Mouse (Mus musculus): ENCODE data around the gene Cdc34b. TPM values are rescaled to one million over a fixed set of nuclear protein-coding genes. Genes with fewer than 3 reads are reported as not detected.
"Not testable (repeated sequence)": the region's sequence is repeated elsewhere in the genome, so short reads cannot be mapped to it uniquely, and the experiment has no call there.

Cdc34b gene
- polyA plus RNA-seq (2015; fragmentation: Nextera tagmentation; extraction: Ambion mirVana), result 0.52 TPM in 1 of 2 replicates, not detected in the other

DNA sequence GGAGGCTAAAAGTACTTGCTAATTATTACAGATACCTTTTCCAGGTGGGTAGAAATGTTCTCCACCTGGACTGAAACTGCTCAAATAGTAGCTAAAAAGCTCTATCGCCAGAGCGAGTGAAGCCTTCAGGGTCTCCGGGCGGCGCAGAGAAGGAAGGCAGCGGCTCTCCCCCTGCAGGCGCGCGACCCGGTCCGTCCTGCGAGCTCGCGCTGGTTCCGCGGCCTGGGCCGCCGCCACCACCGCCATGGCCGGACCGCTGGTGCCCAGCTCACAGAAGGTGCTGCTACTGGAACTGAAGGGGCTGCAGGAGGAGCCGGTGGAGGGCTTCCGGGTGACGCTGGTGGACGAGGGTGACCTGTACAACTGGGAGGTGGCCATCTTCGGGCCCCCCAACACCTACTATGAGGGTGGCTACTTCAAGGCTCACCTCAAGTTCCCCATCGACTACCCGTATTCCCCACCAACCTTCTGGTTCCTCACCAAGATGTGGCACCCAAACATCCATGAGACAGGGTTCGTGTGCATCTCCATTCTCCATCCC is at the start of gene Cdc34b:
TSS of gene Cdc34b (plus strand) at position 51 of the 541 bp plus-strand sequence.
- no peak within 1 kb of the TSS for H3K9ac ChIP-seq
- no peak within 1 kb of the TSS for H3K4me3 ChIP-seq
- no peaks in the 10 kb centered on the region for H3K36me3 ChIP-seq
- no peaks in the 10 kb centered on the region for H3K4me1 ChIP-seq
- H3K27ac ChIP-seq, result no peak within 1 kb of the TSS
- H3K4me2 ChIP-seq, result no peak within 1 kb of the TSS
- H3K9me3 ChIP-seq, result no peaks in the 10 kb centered on the region
- 76% methylated on average over 29 of the region's 29 CpGs for WGBS
- no peaks in the 10 kb centered on the region for H3K27me3 ChIP-seq
- ATAC-seq (ENCODE audit: insufficient number of reproducible peaks, insufficient read depth, low FRiP score, low TSS enrichment, low read depth), result no peak

DNA sequence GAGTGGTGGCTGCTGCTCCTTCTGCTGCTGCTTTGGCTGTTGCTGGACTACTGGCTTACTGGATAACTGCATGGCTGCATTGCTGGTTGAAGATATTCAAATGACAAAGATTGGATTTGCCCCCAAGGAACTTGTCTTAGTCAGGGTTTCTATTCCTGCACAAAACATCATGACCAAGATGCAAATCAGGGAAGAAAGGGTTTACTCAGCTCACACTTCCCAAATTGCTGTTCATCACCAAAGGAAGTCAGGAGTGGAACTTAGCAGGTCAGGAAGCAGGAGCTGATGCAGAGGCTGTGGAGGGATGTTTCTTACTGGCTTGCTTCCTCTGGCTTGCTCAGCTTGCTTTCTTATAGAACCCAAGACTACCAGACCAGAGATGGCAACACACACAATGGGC is 49.1 kb upstream of the Cdc34b start:
- H3K4me2 ChIP-seq; H3K36me3 ChIP-seq; H3K9ac ChIP-seq; H3K9me3 ChIP-seq; H3K4me3 ChIP-seq; ATAC-seq (ENCODE audit: insufficient number of reproducible peaks, insufficient read depth, low FRiP score, low TSS enrichment, low read depth); H3K27ac ChIP-seq; H3K27me3 ChIP-seq; H3K4me1 ChIP-seq: not testable (repeated sequence)

DNA sequence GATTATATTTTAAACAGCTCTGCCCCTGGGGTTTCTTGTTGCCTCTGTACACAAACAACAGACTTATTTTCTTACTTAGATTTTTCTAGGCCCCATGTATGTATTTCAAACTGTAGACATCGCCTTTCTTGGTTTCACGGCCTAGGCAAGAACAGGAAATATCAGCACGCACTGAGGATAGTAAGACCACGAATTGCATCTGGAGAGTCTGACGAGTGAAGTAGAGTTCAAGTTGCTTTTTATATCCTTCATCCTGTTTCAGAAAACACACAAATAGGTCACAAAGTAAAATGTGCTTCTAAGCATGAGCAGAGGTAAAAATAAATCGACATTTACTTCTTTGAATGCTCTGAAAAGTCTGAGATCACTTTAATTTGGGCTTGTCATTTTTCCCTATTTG is 46.1 kb upstream of the Cdc34b start:
- H3K4me3 ChIP-seq, result no peak overlapping the region
- H3K27me3 ChIP-seq, result no peaks in the 10 kb centered on the region
- no peak overlapping the region for H3K9ac ChIP-seq
- WGBS, result 64% methylated on average over 6 of the region's 6 CpGs
- no peak overlapping the region for H3K4me2 ChIP-seq
- no peaks in the 10 kb centered on the region for H3K9me3 ChIP-seq
- peaks cover 6% of the 10 kb centered on the region; the same call in 1 of the 2 replicates for H3K4me1 ChIP-seq
- ATAC-seq (ENCODE audit: insufficient number of reproducible peaks, insufficient read depth, low FRiP score, low TSS enrichment, low read depth), result no peak
- no peak overlapping the region for H3K27ac ChIP-seq
- no peaks in the 10 kb centered on the region for H3K36me3 ChIP-seq

DNA sequence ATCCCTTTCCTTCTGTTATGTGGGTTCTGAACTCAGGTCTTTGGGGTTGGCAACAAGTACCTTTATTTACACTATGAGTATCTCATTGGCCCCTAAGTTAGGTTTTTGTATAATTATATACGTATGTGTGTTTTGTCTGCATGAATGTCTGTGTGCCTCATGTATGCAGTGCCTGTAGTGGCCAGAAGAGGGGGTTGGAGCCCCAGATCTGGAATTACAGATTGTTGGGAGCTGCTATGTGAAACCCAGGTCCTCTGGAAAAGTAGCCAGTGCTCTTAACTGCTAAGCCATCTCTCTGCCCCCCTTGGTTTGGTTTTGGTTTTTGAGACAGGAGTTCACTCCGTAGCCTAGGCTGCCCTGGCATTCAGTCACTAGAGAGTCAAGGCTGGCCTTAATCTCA is 44.4 kb upstream of the Cdc34b start:
- Histone ChIP-seq H3K4me3 (no peak overlapping the region), H3K9me3 (no peaks in the 10 kb centered on the region)

DNA sequence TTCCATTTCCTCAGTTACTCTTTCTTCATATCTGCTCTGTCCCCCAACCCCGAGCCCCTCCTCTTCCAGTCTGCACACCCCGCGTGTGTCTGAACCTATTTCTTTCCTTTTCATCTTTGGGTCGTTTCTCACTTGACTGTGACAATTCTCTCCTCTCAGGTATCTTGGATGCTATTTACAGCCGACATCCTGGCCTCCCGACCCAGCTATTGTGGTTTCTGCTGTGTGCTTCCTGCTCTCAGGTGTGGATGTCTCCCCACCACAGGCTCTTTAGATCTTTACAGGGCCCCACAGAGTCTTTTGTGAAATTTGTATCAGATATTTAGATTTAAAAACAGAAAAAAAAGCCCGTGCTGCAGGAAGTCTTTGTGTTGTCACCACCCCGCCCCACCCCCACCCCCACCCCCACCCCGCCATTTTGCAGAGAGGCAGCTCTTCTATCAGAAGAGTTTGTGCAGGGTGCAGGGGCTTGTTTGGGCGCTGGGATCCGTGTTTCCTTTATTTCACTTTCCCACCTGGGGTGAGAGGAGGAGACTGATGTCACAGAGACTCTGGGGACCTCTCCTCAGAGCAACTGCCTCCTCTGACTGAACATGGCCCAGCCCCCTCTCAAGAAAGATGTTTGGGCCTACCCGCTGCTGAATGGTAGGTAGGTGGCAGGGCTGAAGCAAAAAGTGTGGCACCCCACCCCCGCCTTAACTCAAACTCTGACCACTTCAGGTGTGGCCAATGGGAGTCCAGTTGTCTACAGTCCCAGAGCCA is 43.7 kb upstream of the Cdc34b start:
- WGBS, result 46% methylated on average over 13 of the region's 13 CpGs

More for the DNA sequence above, 44.4 kb upstream of the Cdc34b start:
- WGBS, result 91% methylated on average over 2 of the region's 2 CpGs
- H3K27me3 ChIP-seq, result 0 out of 2 replicates have a peak, but pooled peaks cover 5% of the 10 kb centered on the region
- no peak overlapping the region for H3K4me2 ChIP-seq
- H3K36me3 ChIP-seq, result no peaks in the 10 kb centered on the region
- peaks cover 16% of the 10 kb centered on the region for H3K4me1 ChIP-seq
- no peak for ATAC-seq (ENCODE audit: insufficient number of reproducible peaks, insufficient read depth, low FRiP score, low TSS enrichment, low read depth)
- H3K9ac ChIP-seq, result no peak overlapping the region
- H3K27ac ChIP-seq, result no peak overlapping the region

DNA sequence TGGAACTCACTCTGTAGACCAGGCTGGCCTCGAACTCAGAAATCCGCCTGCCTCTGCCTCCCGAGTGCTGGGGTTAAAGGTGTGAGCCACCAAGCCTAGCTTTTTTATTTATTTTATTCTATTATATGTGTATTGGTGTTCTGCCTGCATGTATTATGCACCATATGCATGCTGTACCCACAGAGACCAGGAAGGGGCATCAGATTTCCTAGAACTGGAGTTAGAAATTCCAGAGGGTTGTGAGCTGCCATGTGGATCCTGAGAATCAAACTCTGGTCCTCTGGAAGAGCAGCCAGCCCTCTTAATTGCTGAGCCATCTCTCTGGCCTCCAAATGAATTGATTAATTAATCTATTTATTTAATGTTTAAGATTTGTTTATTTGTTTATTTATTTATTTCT is 42.2 kb upstream of the Cdc34b start:
- Histone ChIP-seq H3K9ac (no peak overlapping the region), H3K4me3 (no peak overlapping the region), H3K36me3 (no peaks in the 10 kb centered on the region), H3K27me3 (0 out of 2 replicates have a peak, but pooled peaks cover 5% of the 10 kb centered on the region), H3K4me2 (no peak overlapping the region), H3K27ac (no peak overlapping the region), H3K9me3 (no peaks in the 10 kb centered on the region), H3K4me1 (peaks cover 21% of the 10 kb centered on the region)
- WGBS, result 99% methylated on average over 3 of the region's 3 CpGs
- ATAC-seq (ENCODE audit: insufficient number of reproducible peaks, insufficient read depth, low FRiP score, low TSS enrichment, low read depth), result no peak

More for the DNA sequence above, 43.7 kb upstream of the Cdc34b start:
- H3K27me3 ChIP-seq, result 0 out of 2 replicates have a peak, but pooled peaks cover 5% of the 10 kb centered on the region
- no peak overlapping the region for H3K4me3 ChIP-seq
- H3K9me3 ChIP-seq, result no peaks in the 10 kb centered on the region
- H3K9ac ChIP-seq, result no peak overlapping the region
- no peaks in the 10 kb centered on the region for H3K36me3 ChIP-seq
- ATAC-seq (ENCODE audit: insufficient number of reproducible peaks, insufficient read depth, low FRiP score, low TSS enrichment, low read depth), result no peak
- no peak overlapping the region for H3K4me2 ChIP-seq
- H3K4me1 ChIP-seq, result peaks cover 17% of the 10 kb centered on the region
- no peak overlapping the region for H3K27ac ChIP-seq

DNA sequence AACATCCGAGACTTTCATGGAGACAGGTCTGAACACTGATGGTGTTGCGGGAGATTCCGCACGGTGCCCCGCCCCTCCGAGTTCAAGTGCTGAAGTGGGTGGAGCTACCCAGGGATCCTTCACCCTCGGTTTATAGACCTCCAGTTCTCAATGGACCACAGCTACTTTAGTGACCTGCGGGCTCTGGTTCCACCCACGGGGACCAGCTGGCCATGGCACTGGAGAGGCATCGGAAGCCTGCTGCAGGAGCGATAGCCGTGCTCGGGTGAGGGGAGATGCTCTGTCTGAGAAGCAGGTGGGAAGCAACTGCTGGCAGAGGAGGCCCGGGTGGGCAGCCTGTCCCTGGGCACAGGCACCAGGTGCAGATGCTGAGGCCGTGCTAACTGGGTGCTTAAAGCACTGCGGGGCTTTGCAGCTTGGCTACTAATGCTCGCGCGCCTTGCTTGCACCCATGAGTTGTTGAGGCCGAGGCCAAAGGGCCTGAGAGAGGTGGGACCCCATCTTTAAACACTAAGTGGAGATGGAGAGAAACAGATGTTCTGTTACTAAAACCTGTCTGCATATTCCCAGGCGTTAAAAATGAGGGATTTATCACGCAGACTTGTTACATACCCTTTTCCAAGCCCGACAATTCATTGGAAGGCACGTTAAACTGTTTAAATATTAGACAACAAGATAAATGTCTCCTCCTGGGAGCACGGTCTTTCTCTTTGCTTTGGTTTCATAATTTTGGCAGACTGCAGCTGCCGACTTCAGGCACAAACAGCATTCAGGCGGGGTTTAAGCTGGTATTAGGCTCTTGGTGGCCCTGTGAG is 40.0 kb upstream of the Cdc34b start:
- Histone ChIP-seq H3K9me3 (no peaks in the 10 kb centered on the region), H3K4me2 (no peak overlapping the region), H3K36me3 (no peaks in the 10 kb centered on the region), H3K4me1 (peaks cover 23% of the 10 kb centered on the region), H3K27me3 (0 out of 2 replicates have a peak, but pooled peaks cover 5% of the 10 kb centered on the region), H3K27ac (no peak overlapping the region), H3K4me3 (no peak overlapping the region), H3K9ac (no peak overlapping the region)
- no peak for ATAC-seq (ENCODE audit: insufficient number of reproducible peaks, insufficient read depth, low FRiP score, low TSS enrichment, low read depth)
- WGBS, result 58% methylated on average over 27 of the region's 27 CpGs

DNA sequence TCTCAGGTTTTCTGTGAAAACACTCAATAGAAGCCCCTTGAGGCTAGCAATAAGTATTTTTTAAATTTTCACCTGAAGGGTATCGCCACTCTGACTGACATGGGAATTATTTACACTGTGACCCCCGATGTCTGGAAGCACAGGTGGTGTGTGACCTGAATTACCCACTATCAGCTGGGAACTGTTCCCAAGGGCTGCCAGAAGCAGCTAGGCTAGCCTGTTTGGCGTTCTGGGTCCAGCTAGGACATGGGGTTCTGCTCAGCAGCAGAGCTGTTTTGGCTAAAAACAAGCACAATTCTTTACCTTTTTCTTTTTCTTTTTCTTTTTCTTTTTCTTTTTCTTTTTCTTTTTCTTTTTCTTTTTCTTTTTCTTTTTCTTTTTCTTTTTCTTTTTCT is 39.4 kb upstream of the Cdc34b start:
- Histone ChIP-seq H3K4me3 (no peak overlapping the region), H3K27me3 (0 out of 2 replicates have a peak, but pooled peaks cover 5% of the 10 kb centered on the region), H3K27ac (no peak overlapping the region), H3K36me3 (no peaks in the 10 kb centered on the region), H3K4me1 (peaks cover 23% of the 10 kb centered on the region), H3K9ac (no peak overlapping the region), H3K4me2 (no peak overlapping the region), H3K9me3 (no peaks in the 10 kb centered on the region)
- ATAC-seq (ENCODE audit: insufficient number of reproducible peaks, insufficient read depth, low FRiP score, low TSS enrichment, low read depth), result no peak
- 41% methylated on average over 3 of the region's 3 CpGs for WGBS

DNA sequence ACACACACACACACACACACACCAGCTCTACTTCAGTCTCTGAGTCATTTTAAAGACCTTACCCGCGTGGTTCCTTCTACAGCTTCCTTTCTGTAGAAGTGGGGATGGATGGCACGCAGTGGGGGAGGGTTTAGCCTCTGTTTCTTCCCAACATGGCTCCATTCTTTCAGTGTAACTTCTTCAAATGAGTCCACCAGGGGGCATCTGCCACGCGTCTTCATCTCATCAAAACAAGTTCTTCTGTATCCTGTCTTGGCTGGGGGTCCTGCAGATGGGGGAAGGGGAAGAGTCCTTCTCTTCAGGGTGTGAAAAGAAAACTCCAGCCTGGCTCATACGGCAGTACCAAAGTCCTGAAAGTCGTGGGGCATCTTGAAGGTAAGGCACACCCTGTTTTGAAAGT is 37.6 kb upstream of the Cdc34b start:
- WGBS, result 36% methylated on average over 7 of the region's 7 CpGs
- peaks cover 17% of the 10 kb centered on the region for H3K4me1 ChIP-seq
- H3K27ac ChIP-seq, result peak overlapping the region; percentile 44; the same call in 1 of the 2 replicates
- H3K9ac ChIP-seq, result no peak overlapping the region
- 0 out of 2 replicates have a peak, but pooled peaks cover 5% of the 10 kb centered on the region for H3K27me3 ChIP-seq
- no peak overlapping the region for H3K4me2 ChIP-seq
- no peaks in the 10 kb centered on the region for H3K36me3 ChIP-seq
- H3K9me3 ChIP-seq, result no peaks in the 10 kb centered on the region
- H3K4me3 ChIP-seq, result no peak overlapping the region
- ATAC-seq (ENCODE audit: insufficient number of reproducible peaks, insufficient read depth, low FRiP score, low TSS enrichment, low read depth), result no peak

DNA sequence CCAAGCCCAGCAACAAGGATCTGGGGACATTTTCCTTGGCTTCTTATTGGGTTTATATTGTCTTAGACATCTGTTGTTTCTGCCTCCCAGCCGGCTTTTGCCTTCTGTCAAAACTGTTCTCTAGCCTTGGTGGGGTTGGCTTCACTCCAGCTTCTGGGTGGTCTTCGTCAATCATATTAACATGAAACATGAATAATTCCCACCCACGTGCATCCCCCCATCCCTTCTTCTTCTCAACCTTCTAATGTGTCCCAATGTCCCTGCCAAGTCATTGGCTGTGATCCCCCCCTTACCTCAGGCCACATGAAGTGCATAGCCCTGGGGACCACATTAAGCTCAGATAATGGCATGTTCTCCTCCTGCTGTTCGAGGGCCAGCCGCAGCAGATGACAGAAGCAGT is 37.1 kb upstream of the Cdc34b start, which contains the start of gene Gm11541:
TSS of gene Gm11541 (minus strand) at position 28 of the 400 bp plus-strand sequence.
- peak within 1 kb of the TSS; percentile 44; the same call in 1 of the 2 replicates for H3K27ac ChIP-seq
- 44% methylated on average over 5 of the region's 5 CpGs for WGBS

DNA sequence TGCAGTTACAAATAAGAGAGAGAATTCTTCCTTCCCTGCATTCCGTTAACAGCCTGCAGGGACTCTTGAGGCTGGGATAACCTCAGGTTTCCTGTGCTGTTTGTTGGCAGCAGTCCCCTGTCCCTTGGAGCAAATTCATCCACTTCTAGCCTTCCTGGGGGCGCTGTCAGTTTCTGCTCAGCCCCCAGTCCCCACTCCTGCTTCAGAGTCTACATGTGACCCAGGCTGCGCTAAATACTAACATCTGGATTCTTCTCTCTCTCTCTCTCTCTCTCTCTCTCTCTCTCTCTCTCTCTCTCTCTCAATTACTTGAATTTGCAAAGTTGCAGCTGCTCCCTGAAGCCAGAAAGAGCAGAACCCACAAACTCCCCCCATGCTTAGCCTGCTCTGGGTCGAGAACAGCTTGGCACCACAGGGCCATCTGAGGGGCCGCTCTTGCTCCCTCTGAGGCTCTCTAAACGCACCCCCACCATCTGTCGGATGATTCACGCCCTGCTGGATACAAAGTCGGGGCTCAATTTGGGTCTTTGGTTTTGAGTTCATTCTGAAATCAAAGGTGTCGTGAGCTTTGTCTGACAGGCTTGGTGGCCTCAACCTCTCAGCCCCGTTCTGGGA is 28.2 kb upstream of the Cdc34b start:
- peak overlapping the region; percentile 74 for H3K27ac ChIP-seq
- H3K9ac ChIP-seq, result no peak overlapping the region
- H3K4me2 ChIP-seq, result peak overlapping the region; percentile 26

More for the DNA sequence above, 37.1 kb upstream of the Cdc34b start, which contains the start of gene Gm11541:
- H3K9ac ChIP-seq, result no peak within 1 kb of the TSS
- H3K4me1 ChIP-seq, result peaks cover 17% of the 10 kb centered on the region
- H3K36me3 ChIP-seq, result no peaks in the 10 kb centered on the region
- H3K4me2 ChIP-seq, result no peak within 1 kb of the TSS
- ATAC-seq (ENCODE audit: insufficient number of reproducible peaks, insufficient read depth, low FRiP score, low TSS enrichment, low read depth), result no peak
- 0 out of 2 replicates have a peak, but pooled peaks cover 5% of the 10 kb centered on the region for H3K27me3 ChIP-seq
- no peak within 1 kb of the TSS for H3K4me3 ChIP-seq
- no peaks in the 10 kb centered on the region for H3K9me3 ChIP-seq

More for the DNA sequence above, 28.2 kb upstream of the Cdc34b start:
- 25% methylated on average over 11 of the region's 11 CpGs for WGBS
- no peak for ATAC-seq (ENCODE audit: insufficient number of reproducible peaks, insufficient read depth, low FRiP score, low TSS enrichment, low read depth)
- Histone ChIP-seq H3K4me3 (no peak overlapping the region), H3K36me3 (no peaks in the 10 kb centered on the region), H3K4me1 (peaks cover 37% of the 10 kb centered on the region), H3K27me3 (no peaks in the 10 kb centered on the region), H3K9me3 (no peaks in the 10 kb centered on the region)

Measured in embryonic facial prominence, embryonic 13.5 days (tissue).